Mouse (Mus musculus): Measurements from ENCODE around the gene CK137956. TPM values are rescaled to one million over a fixed set of nuclear protein-coding genes. Genes with fewer than 3 reads are reported as not detected.

Gene CK137956
- polyA plus RNA-seq, 1 experiment from 2014 or later = not detected

DNA sequence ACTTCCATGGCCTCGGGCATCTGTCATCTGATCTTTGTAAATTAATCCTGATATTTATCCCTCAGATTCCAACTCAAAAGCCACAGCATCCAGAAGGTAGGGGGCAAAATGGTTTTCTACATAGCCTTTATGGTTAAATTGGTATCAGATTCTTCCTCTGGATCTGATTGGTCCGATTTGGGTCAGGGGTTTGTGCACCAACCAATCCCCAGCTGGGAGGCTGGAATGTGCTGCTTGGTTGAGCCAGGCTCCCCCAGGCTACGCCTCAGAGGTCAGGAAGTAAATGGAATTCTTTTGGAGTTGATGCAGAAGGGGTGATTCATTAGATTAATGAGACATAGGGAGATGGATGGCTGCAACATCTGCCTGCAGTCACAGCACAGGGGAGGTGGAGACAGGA lies 66.8 kb downstream of the CK137956 start:
- no peak for DNase-seq (ENCODE audit: low read depth, low spot score)

DNA sequence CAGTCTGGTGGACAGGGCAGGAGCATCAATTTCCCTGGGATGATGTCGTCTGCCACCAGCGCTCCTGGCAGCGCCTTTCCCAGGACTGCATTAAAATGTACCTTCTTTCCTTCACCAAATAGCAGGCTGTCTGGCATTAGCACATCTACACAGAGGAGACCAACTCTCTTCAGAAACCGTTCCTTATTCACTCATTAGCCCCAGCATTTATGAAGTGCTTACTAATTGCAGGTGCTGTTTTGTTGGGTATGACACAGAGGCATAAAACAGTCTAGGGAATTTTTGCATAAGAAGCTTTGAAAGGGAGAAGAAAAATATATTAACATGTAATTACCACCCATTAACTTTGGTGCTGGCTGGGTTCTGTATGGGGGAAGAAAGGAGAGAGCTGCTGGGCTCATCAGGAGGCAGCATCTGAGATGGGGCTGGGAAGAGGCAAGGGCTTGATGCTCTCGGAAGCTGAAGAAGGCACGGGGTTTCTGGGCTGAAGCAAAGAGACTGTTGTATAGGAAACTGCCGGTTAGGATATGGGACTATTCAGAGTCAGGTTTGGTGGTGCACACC lies 69.8 kb downstream of the CK137956 start:
- in situ Hi-C loops (cut with MboI; ENCODE audit: low pct_unique_long_range_greater_than_20kb) = no loop called here
- TF ChIP-seq CTCF (IDR thresholded peaks at IDR 0.05) = no peak
- ChIA-PET POLR2A (no interaction called here), CTCF (no interaction called here)
- ATAC-seq = no peak
- no peaks in the 10 kb centered on the region for H3K27me3 ChIP-seq
- DNase-seq (ENCODE audit: low read depth, low spot score) = no peak

More for the DNA sequence above, 66.8 kb downstream of the CK137956 start:
- H3K27me3 ChIP-seq = no peaks in the 10 kb centered on the region
- no peak for TF ChIP-seq CTCF (IDR thresholded peaks at IDR 0.05)
- no peak for ATAC-seq
- in situ Hi-C loops (cut with MboI; ENCODE audit: low pct_unique_long_range_greater_than_20kb) = no loop called here
- ChIA-PET POLR2A (interaction anchor here (0.5 kb wide), 1 partner anchor 12 kb away, joined by 3 read pairs; no protein-coding TSS in a partner anchor), CTCF (no interaction called here)

DNA sequence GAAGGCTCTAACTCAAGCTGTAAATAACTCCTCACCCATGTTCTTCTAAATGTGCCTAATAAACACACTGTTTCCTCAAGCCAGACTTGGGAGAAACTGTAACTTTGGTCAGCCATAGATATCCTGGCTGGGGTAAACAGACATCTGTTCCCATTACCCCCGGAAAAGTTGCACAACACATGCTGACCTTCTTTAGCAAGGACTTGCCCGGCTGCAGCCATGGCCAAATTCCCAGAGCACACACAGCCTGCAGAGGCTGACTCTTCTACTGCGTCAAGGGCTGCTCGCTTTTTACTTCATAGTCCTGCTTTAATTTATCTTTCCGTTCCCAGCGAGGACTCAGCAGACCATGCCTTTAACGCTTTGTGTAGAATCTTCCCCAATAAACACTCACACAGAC lies 81.7 kb downstream of the CK137956 start:
- no peak for ATAC-seq
- ChIA-PET CTCF (no interaction called here), POLR2A (no interaction called here)
- no peak for DNase-seq (ENCODE audit: low read depth, low spot score)
- H3K27me3 ChIP-seq = no peaks in the 10 kb centered on the region
- in situ Hi-C loops (cut with MboI; ENCODE audit: low pct_unique_long_range_greater_than_20kb) = no loop called here
- TF ChIP-seq CTCF (IDR thresholded peaks at IDR 0.05) = no peak

DNA sequence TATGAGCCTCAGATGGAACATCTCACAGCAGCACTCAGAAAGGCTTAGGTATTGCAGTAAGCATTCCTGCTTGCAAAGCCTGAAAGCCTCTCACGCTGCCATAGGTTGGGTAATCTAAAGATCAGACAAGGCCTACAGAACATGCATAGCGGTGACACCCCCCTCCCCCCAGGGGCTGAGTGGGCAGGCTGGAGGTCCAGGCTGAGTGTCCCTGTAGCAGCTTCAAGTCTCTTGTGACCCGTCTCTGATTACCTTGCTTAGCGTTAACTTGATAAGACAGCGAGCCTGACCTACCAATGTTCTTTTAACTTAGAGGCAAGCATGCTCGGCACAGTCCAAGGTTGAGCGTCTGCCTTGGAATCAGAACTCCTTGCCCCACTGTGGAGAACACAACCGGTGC lies 91.8 kb downstream of the CK137956 start:
- no peak for TF ChIP-seq CTCF (IDR thresholded peaks at IDR 0.05)

More for the DNA sequence above, 91.8 kb downstream of the CK137956 start:
- in situ Hi-C loops (cut with MboI; ENCODE audit: low pct_unique_long_range_greater_than_20kb) = no loop called here
- ChIA-PET CTCF (no interaction called here), POLR2A (no interaction called here)
- H3K27me3 ChIP-seq = no peaks in the 10 kb centered on the region
- ATAC-seq (no peak), DNase-seq (ENCODE audit: low read depth, low spot score) (no peak)

Other genes with a start within 250 kb of the CK137956 start
- gene Csmd2, start 16.9 kb upstream of the CK137956 start, polyA plus RNA-seq (2021) = 0.03 TPM